In the genomic region with DNA sequence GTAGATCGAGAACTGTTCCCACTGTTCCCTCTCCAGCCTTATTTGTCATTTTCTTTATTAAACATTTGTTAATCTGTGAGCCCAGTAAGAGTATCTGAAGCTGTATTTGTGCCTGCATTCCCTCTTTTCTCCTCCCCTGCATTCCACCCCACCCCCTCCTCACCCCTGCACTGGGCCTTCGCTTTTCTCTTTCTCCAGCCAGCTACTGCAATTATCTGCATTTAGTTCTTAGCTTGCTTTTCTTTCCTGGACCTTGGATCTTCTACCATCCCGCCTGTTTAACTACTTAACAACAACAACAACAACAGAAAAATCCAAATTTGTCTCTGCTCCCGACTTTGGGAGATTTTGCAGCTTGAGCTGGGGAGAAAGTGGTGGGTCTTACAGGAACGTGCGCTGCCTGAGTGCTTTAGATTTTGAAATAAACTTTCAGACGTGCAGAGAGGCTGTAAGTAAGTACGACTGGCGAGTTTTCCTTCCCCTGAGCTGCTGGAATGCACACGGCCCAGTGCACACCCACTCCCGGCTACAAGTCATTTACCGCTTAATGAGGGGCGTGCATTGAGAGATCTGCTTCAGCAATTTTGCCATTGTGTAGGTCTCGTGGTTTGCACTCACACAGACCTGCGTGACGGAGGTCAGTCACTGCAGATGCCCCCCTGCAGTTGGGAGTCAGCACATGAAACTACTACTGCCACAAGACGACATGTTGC, we compare ENCODE assay signal across 9 mouse cellular contexts. TPM values are rescaled to one million over a fixed set of nuclear protein-coding genes. Genes with fewer than 3 reads are reported as not detected.
A peak's percentile ranks its signal among the peaks of the same experiment; 100 is the strongest.
DNase-seq lines count a peak whose midpoint lies in the region; ATAC-seq and TF ChIP-seq lines count a peak whose summit lies in the region.
"Had no signal": no experiment of that assay in that cellular context is flagged by ENCODE, and none has a peak within 500 bp of the region (broad histone marks: within the 10 kb centered on the region; RNA-seq: fewer than 3 reads in every experiment).

No protein-coding gene starts in this region.

- peaks cover 57% of the 10 kb centered on the region for H3K4me1 ChIP-seq in forebrain, embryonic 10.5 days
- H3K4me1 ChIP-seq in forebrain, postnatal 0 days (ENCODE audit: insufficient read depth) = no peaks in the 10 kb centered on the region
- H3K4me1 ChIP-seq in forebrain, embryonic 13.5 days = peaks cover 22% of the 10 kb centered on the region
- peaks cover 7% of the 10 kb centered on the region; the same call in 1 of the 2 replicates for H3K4me1 ChIP-seq in kidney, embryonic 14.5 days (ENCODE audit: control insufficient read depth, insufficient read depth, low read length)
- peaks cover 10% of the 10 kb centered on the region for H3K4me1 ChIP-seq in neural tube, embryonic 12.5 days

- peak; percentile 50 for DNase-seq in forebrain, embryonic 10.5 days (ENCODE audit: extremely low spot score, low spot score)
- no peak for DNase-seq in forebrain, postnatal 0 days
- no peak for DNase-seq in layer of hippocampus, adult 11-12 months (ENCODE audit: low spot score)
- DNase-seq in urinary bladder, postnatal 10 days (ENCODE audit: low spot score) = no peak
- DNase-seq in layer of hippocampus, adult 9-10 months (ENCODE audit: low spot score) = no peak

- H3K27ac ChIP-seq in forebrain, embryonic 10.5 days = peak overlapping the region; percentile 86
- H3K27ac ChIP-seq in forebrain, postnatal 0 days (ENCODE audit: low read depth, low read length) = no peak overlapping the region
- peak overlapping the region; percentile 73 for H3K27ac ChIP-seq in forebrain, embryonic 13.5 days
- H3K27ac ChIP-seq in kidney, embryonic 14.5 days (ENCODE audit: low read depth, low read length) = peak overlapping the region; percentile 84
- no peak overlapping the region for H3K27ac ChIP-seq in neural tube, embryonic 12.5 days
- H3K27ac ChIP-seq: macrophage had no signal

- H3K9ac ChIP-seq in forebrain, postnatal 0 days = no peak overlapping the region
- H3K9ac ChIP-seq in forebrain, embryonic 13.5 days = no peak overlapping the region
- H3K9ac ChIP-seq in kidney, embryonic 14.5 days (ENCODE audit: low read depth, low read length) = no peak overlapping the region
- H3K9ac ChIP-seq in neural tube, embryonic 12.5 days = no peak overlapping the region

- peak overlapping the region; percentile 34 for H3K4me3 ChIP-seq in forebrain, embryonic 10.5 days
- no peak overlapping the region for H3K4me3 ChIP-seq in forebrain, postnatal 0 days (ENCODE audit: low read depth, low read length)
- no peak overlapping the region for H3K4me3 ChIP-seq in forebrain, embryonic 13.5 days
- no peak overlapping the region for H3K4me3 ChIP-seq in kidney, embryonic 14.5 days (ENCODE audit: low read length)
- H3K4me3 ChIP-seq in neural tube, embryonic 12.5 days = no peak overlapping the region

- H3K36me3 ChIP-seq in forebrain, embryonic 10.5 days (replicated peaks) = peaks cover 12% of the 10 kb centered on the region
- H3K36me3 ChIP-seq in forebrain, postnatal 0 days (ENCODE audit: insufficient read depth) = no peaks in the 10 kb centered on the region
- H3K36me3 ChIP-seq in forebrain, embryonic 13.5 days (ENCODE audit: poor library complexity, severe bottlenecking) = no peaks in the 10 kb centered on the region
- H3K36me3 ChIP-seq in kidney, embryonic 14.5 days (ENCODE audit: control insufficient read depth, insufficient read depth, low read length) = no peaks in the 10 kb centered on the region
- H3K36me3 ChIP-seq in neural tube, embryonic 12.5 days = no peaks in the 10 kb centered on the region

- H3K4me2 ChIP-seq in forebrain, postnatal 0 days (ENCODE audit: low read depth) = no peak overlapping the region
- H3K4me2 ChIP-seq in forebrain, embryonic 13.5 days = peak overlapping the region; percentile 37
- H3K4me2 ChIP-seq in kidney, embryonic 14.5 days (replicated peaks; ENCODE audit: low read depth, low read length) = peak overlapping the region; percentile 27; the same call in 1 of the 2 replicates
- peak overlapping the region; percentile 31 for H3K4me2 ChIP-seq in neural tube, embryonic 12.5 days (replicated peaks)

- no peak for TF ChIP-seq CTCF in forebrain, postnatal 0 days (IDR thresholded peaks at IDR 0.05; ENCODE audit: low read depth)

- H3K27me3 ChIP-seq in forebrain, embryonic 10.5 days (ENCODE audit: poor library complexity, severe bottlenecking) = no peaks in the 10 kb centered on the region
- H3K27me3 ChIP-seq in forebrain, postnatal 0 days (ENCODE audit: insufficient read depth, low read length) = no peaks in the 10 kb centered on the region
- H3K27me3 ChIP-seq in forebrain, embryonic 13.5 days = no peaks in the 10 kb centered on the region
- H3K27me3 ChIP-seq in kidney, embryonic 14.5 days (ENCODE audit: control insufficient read depth, insufficient read depth, low read length) = no peaks in the 10 kb centered on the region
- no peaks in the 10 kb centered on the region for H3K27me3 ChIP-seq in neural tube, embryonic 12.5 days (replicated peaks)

- ATAC-seq in forebrain, postnatal 0 days = no peak
- ATAC-seq in forebrain, embryonic 13.5 days = peak; percentile 82
- ATAC-seq in kidney, embryonic 14.5 days (ENCODE audit: low FRiP score, low TSS enrichment) = peak; percentile 87
- peak; percentile 68; the same call in 1 of the 2 replicates for ATAC-seq in neural tube, embryonic 12.5 days (ENCODE audit: low FRiP score, low read depth)

- 18% methylated on average over 17 of the region's 17 CpGs for WGBS in forebrain, embryonic 10.5 days
- WGBS in forebrain, postnatal 0 days = 14% methylated on average over 17 of the region's 17 CpGs
- 4% methylated on average over 17 of the region's 17 CpGs for WGBS in forebrain, embryonic 13.5 days
- WGBS in kidney, embryonic 14.5 days = 19% methylated on average over 17 of the region's 17 CpGs
- WGBS in neural tube, embryonic 12.5 days = 16% methylated on average over 17 of the region's 17 CpGs

- no peaks in the 10 kb centered on the region for H3K9me3 ChIP-seq in forebrain, embryonic 10.5 days
- no peaks in the 10 kb centered on the region for H3K9me3 ChIP-seq in forebrain, postnatal 0 days (ENCODE audit: low read length)
- no peaks in the 10 kb centered on the region for H3K9me3 ChIP-seq in forebrain, embryonic 13.5 days (replicated peaks)
- no peaks in the 10 kb centered on the region for H3K9me3 ChIP-seq in kidney, embryonic 14.5 days (ENCODE audit: control insufficient read depth, low read length)
- no peaks in the 10 kb centered on the region for H3K9me3 ChIP-seq in neural tube, embryonic 12.5 days

RNA-seq across cellular contexts. Expression of a gene that starts 13.5 kb away (rescaled TPM):
- polyA plus RNA-seq in forebrain, embryonic 10.5 days (2016; fragmentation: Nextera tagmentation; extraction: Ambion mirVana) = 12.0 and 12.3 TPM in 2 replicates
- total RNA-seq in forebrain, postnatal 0 days (2014; rRNA removed) = 14.4 and 15.0 TPM in 2 replicates
- 4.0 and 6.5 TPM in 2 replicates for polyA plus RNA-seq in forebrain, postnatal 0 days (2015; fragmentation: Nextera tagmentation; extraction: Ambion mirVana)
- 5.4 and 5.8 TPM in 2 replicates for polyA plus RNA-seq in forebrain, embryonic 13.5 days (2015; fragmentation: Nextera tagmentation; extraction: Ambion mirVana)
- 9.3 and 18.1 TPM in 2 replicates for polyA plus RNA-seq in kidney, embryonic 14.5 days (2014; fragmentation: Nextera tagmentation; extraction: Ambion mirVana)
- 10.8 and 13.0 TPM in 2 replicates for polyA plus RNA-seq in neural tube, embryonic 12.5 days (2016; fragmentation: Nextera tagmentation; extraction: Ambion mirVana)
- polyA plus RNA-seq: macrophage had no signal

Comparison
In these comparisons a context has a peak if more than half of its experiments do, and no peak if none do; other contexts are left out.
1. H3K27ac ChIP-seq: peak in forebrain, embryonic 10.5 days (single experiment), forebrain, embryonic 13.5 days (single experiment) and kidney, embryonic 14.5 days (single experiment); none in forebrain, postnatal 0 days (single experiment) and neural tube, embryonic 12.5 days (single experiment).